Mouse (Mus musculus) retina, postnatal 7 days (tissue): ENCODE data around the gene Spata25.
"Not testable (repeated sequence)": the region's sequence is repeated elsewhere in the genome, so short reads cannot be mapped to it uniquely, and the experiment has no call there.

Experiments
- DNase-seq: peaks from one replicate; pipeline ENCODE4 v3.0.0-alpha.2; 2012; ENCODE audit warnings: low read depth, low spot score

Gene Spata25

GRCm38 (mm10) chr2:164828437-164828836 is at the start of gene Spata25:
Gene Spata25 (minus strand): TSS chr2:164828537.
- DNase-seq: no peak

DNA sequence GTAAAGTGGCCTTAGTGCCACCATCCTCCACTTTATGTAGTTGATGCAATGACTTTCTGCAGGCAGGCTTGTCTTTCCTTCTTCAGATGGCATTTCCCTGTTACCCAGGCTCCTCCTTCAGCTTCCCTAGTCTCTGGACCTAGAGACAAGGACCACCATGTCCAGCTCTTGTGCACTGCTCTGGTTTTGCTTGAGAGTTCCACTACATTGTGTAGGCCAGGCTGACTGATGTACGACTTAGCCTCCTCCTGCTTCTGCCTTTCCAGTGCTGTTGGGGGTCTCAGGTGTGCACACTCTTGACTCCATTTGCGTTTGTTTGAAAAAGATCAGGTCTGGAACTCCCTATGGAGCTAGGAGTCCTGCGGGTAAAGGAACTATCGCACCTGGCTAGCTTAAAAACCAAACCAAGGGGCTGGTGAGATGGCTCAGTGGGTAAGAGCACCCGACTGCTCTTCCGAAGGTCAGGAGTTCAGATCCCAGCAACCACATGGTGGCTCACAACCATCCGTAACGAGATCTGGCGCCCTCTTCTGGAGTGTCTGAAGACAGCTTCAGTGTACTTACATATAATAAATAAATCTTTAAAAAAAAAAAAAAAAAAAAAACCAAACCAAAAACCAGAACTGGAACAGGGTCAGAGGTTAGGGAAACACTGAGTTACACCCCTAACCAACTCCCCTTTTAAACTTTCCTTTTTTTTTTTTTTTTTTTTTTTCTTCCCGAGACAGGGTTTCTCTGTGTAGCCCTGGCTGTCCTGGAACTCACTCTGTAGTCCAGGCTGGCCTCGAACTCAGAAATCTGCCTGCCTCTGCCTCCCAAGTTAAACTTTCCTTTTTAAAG is 49.3 kb upstream of the Spata25 start:
- DNase-seq: not testable (repeated sequence)

DNA sequence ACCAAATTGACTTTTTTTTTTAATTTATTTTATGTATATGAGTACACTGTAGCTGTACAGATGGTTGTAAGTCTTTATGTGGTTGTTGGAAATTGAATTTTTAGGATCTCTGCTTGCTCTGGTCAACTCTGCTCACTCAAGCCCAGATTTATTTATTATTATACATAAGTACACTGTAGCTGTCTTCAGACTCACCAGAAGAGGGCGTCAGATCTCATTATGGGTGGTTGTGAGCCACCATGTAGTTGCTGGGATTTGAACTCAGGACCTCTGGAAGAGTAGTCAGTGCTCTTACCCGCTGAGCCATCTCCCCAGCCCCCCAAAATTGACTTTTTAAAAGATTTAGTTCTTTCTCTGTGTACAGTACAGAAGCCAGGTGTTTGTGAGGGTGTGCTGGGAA is 47.3 kb upstream of the Spata25 start:
- not testable (repeated sequence) for DNase-seq

GRCm38 (mm10) chr2:164874239-164874769 is 46.0 kb upstream of the Spata25 start:
- DNase-seq: no peak

DNA sequence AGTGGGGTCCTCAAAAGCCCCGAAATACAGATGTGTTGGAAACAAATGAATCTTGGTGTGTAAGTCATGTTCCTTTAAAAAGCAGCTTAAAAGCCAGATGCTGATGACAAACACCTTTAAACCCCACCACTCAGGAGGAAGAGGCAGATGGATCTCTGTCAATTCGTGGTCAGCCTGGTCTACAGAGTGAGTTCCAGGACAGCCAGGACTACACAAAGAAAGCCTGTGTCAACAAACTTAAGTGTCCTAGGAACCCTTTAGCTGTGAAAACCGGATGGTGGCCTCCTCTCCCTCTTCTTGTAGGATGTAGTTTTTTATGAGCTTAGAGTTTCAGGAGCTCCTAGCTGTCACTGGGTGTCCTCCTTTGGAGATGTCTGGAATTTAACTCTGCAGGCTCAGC is 45.3 kb upstream of the Spata25 start:
- no peak for DNase-seq

- no peak for DNase-seq
Measured at GRCm38 (mm10) chr2:164871602-164872303, 43.4 kb upstream of the Spata25 start.

GRCm38 (mm10) chr2:164868491-164868890 is 40.2 kb upstream of the Spata25 start:
- DNase-seq: no peak

DNA sequence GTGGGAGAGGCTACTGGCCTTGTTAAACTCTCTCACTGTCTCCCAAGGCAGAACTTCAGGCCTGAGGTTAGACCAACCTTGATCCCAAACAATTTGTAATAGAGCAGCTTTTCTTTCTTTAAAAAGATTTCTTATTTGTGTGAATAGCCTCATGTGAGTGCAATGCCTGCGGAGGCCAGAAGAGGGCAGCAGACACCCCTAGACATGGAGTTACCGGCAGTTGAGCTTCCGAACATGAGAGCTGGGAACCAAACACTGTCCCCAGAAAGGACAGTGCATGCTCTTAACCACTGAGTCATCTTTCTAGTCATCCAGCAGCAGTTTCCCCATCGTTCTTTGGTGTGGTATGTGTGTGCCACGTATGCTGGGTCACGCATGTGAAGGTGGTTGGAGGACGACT is 39.2 kb upstream of the Spata25 start:
- DNase-seq: no peak

DNA sequence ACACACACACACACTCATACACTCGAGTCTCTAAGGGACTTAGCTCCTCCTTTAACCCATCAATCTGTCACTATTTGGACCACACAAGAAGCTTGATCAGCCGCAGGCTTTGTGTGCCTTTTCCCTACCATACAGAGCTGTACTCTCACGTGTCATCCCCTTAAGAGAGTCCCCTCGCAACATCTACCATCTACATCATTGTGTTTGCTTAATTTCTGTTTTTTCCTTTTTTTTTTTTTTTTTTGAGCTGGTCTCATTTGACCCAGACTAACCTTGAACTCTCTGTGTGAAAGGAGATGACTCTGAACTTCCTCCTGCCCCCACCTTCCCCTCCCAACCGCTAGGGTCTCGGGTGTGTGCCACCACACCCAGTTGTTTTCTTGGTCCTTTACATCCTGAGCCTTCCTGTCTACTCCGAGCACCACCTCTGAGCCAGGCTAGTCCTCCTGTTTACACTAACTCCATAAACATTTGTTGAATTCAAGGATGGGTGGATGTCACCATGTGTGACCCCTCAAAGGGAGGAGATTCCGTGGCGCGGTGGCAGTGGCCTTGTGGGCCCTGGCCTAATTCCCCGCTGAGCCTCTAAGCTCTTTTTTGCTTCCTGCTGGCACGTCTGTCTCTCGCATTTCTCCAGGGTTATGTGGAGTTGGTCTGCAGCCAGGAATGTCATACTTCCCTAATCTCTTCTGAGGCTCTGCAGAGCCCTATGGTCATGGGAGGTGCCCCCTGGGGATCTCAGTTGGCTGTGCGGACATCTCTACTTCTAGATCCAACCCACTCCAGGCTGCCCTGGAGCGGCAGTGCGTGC is 38.6 kb upstream of the Spata25 start:
- DNase-seq: peak; percentile 65

DNA sequence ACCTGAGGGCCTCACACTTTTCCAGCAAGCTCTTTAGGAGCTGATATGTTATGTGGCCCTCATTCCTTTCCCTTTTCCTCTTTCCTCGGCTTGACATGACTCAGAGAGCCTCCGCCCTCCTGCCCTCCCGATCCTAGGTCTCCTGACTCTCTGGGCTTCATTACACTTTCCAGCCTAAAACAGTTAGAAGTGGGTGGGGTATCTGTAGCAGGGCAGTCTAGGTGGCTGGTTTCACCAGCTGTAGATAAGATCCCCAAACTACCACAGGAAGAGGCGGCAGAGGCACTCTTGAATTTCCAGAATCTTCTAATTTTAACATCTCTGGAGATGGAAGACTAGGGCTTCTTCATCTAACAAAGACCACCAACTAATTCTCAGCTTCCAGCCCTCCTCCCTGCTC is 36.3 kb upstream of the Spata25 start:
- DNase-seq: no peak

DNA sequence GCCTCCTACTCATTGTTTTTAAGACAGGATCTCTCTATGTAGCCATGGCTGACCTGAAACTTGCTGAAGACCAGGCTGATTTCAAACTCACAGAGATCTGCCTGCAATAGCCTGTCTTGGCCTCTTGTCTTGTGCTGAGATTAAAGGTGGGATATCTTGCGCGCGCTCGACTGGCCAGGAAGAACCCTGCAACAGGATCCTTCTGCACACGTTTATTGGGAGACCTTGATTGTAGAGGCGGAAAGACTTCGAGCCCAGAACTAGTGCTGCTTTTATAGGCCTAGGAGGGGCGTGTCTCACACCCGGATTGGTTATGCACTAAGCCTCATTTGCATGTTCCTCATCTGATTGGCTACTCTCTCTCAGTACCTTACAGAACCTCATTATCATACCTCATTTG is 35.1 kb upstream of the Spata25 start:
- not testable (repeated sequence) for DNase-seq

GRCm38 (mm10) chr2:164862179-164862861 is 34.0 kb upstream of the Spata25 start:
- no peak for DNase-seq

DNA sequence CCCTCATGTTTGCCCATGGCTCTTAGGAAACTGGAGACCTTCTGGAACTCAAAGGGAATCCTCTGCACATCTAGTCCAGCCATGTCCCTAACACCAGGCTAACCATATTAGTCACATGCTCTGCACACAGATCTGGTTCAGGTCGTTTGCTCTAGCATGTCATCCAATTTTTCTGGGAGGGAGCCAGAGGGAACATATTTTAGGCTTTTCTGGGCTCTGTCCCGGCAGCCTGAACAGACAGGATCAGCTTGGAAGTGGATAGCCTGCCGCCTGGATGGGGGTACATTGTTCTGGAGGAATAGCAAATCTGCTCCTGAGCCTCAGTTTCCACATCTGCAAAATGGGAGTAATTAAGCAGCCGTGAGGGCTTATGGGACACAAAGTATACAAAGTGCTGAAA is 32.8 kb upstream of the Spata25 start:
- no peak for DNase-seq

GRCm38 (mm10) chr2:164859640-164860432 is 31.5 kb upstream of the Spata25 start:
- DNase-seq: no peak

GRCm38 (mm10) chr2:164859155-164859554 is 30.8 kb upstream of the Spata25 start:
- DNase-seq: no peak

DNA sequence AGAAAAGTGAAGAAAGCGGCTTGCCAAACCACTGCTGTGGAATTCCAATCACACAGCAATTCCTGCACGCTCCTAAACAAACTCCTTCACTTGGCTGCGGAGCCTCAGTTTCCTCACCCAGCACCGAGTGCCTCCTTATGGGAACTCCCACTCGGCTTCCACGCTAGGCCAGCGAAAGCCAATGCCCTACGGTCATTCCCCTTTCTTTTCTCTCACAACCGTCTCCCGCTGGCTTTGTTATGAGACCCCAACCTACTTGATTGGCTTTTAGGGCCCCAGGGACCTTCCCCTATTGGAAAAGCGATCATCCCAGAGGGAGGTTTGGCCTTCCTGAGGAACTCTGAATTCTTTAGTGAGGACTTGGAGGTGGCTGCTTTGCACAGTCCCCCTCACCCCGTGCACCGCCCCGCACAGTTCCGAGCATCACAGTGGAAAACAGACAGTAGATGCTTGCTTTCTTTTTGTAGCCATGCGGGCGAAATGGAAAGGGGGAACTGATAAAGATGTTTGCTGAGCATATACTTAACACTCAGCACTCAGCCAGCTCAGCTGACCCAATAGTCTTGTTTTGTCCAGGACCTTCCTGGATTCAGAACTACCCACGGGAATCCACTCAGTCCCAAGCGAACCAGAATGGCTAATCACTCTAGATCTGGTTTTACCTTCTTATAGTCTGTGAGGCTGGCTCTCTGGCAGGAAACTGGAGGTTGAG is 29.7 kb upstream of the Spata25 start:
- DNase-seq: no peak

- no peak for DNase-seq
Measured at GRCm38 (mm10) chr2:164857101-164857821, 28.9 kb upstream of the Spata25 start, which contains the start of gene Pltp. Gene Pltp (minus strand): TSS chr2:164857711.

DNA sequence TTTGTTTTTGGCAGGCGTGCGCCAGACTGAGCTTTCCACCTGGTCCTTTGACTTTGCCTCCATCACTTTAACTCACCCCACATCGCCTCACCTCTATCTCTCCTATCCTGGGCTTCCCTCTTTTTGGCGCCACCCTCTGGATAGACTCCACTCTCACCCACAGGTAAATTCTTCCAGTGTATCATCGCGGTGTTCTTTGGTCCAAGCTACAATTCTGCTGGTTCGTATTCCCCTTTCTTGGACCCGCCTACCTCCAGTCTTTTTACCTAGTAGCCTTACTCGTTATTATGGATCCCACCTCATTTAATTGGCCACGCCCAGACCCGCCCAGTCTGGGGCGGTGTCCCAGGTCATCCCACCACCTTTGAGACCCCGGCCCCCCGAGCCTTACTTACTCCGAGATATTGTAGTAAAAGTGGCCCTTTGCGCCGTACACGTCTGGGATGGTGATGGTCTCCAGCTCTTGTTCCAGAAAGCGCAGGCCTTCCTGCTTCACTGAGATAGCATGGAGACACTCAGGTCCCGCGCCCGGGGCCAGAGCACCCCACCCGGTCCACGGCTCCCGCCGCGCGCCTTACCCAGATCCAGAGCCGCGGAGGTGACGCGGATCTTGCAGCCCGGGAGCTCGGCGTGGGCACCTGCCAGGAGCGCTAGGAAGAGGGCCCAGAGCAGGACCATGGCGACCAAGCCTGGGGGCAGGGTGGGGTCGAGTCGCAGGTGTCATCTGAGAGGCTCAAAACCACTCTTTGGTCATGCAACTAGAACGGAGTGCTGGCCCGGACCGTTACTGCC is 28.2 kb upstream of the Spata25 start:
- DNase-seq: no peak
